Mouse (Mus musculus): ENCODE data around the gene Phox2b.

Phox2b gene

GRCm38 (mm10) chr5:67098733-67099323 lies at the start of gene Phox2b:
Gene Phox2b, minus strand, starts transcription at chr5:67099301.
- peak in 1 of 2 experiments; percentile 3 for DNase-seq

GRCm38 (mm10) chr5:67142622-67143021 lies 43.5 kb upstream of the Phox2b start:
- DNase-seq = no peak

DNA sequence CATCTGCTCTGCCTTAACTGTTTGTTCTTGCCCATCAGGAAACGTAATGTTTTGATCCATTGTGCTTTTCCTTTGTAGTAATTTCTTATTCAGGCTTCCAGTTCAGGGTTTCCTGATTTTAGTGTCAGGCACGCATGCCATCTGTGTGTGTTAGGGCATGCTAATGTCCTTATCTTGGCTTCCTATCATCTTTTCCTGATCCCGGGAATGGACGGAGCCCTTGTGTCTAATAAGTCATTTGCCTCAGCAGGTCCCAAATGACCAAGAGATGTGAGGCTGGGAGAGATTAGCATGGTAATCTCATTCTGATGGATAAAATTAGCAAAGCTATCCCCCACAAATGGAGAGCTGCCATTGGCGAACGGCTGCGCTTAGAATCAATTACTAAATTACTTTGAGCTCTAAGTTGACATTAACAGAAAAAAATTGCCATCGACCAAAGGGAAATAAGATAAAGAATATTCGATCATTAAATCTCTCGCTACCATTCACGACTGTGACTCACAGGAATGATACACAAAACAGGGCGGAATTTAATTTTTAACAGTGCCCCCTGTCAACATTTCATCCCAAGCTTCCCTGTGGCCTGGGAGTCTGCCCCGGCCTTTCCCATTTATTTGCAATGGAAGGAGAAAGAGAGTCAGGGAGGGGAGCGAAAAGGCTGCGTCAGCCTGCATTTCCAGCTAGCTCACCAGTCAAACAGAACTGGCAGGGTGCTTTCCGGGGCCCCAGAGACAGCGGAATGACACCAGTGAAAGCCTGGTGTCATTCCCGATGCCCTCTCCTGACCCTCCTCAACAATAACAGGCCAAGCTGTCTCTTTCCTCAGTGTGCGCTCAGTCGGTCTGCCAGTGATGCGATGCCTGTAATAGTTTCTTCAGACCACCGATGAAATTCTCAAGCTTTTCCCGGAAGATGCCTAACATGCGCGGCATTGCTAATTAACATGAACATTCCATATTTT lies 40.2 kb upstream of the Phox2b start:
- no peak for DNase-seq

DNA sequence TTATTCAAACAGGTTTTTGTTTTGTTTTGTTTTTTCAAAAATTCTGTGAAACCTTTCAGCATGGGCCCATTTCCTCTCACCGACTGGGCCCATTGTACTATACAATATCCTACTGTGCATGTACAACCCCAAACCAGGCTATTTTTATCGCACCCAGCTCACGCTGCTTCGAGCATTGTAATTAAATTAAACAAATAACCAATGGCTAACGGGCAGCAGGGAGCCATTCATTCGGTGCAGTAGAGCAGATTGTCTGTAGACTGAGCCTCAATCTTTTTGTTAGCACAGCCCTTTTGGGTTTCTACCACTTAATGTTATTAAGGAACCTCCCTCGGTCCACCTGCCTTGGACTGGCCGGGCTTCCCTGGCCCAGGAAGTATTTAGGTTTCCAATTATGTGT lies 39.5 kb upstream of the Phox2b start:
- DNase-seq = no peak

GRCm38 (mm10) chr5:67134698-67135097 lies 35.6 kb upstream of the Phox2b start:
- no peak for DNase-seq

GRCm38 (mm10) chr5:67131671-67132070 lies 32.6 kb upstream of the Phox2b start:
- DNase-seq = no peak

- no peak for DNase-seq
These were observed 7.2 kb upstream of the Phox2b start for GRCm38 (mm10) chr5:67106261-67106660.

GRCm38 (mm10) chr5:67103016-67103415 lies 3.9 kb upstream of the Phox2b start:
- no peak for DNase-seq

DNA sequence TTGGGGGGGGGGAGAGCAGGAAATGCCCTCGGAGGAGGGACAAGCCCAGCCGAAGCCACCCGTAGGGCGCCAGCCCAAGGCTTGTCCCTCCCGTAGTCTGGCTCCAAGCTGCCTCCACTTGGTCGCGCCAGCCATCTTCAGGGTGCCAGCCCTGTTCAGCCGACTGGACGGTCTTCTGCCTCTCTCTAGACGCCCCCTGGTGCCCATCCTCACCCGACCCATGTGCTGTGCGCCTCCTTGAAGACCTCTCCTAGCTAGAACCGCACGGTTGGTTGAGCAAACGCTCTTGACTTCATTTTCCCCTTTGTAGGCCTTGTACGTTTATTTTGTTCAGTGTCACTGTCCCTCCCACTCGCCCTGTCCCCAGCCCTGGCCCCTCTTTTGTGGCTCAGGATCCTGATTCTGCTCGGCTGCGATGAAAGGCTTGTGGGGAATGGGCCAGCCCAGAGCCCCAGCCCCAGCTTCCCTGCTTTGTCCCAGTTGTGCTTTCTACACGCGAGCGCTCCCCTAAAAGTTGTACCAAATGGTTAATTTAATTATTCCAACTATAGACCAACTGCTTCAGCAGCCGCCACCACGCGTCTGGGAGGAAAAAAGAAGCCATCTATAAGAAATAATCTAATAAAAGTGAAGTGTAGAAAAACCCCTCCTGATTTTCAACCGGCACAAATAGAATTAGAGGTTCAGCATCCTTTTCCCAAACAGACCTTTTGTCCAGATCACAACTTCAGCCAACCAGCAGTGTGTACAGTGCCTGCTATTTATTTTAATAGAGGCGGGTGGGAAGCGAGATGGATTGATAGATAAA lies 2.9 kb upstream of the Phox2b start:
- no peak for DNase-seq

GRCm38 (mm10) chr5:67101395-67101760 lies 2.3 kb upstream of the Phox2b start:
- DNase-seq = no peak

- no peak for DNase-seq
These were observed 1.7 kb upstream of the Phox2b start for GRCm38 (mm10) chr5:67100564-67101394.

DNA sequence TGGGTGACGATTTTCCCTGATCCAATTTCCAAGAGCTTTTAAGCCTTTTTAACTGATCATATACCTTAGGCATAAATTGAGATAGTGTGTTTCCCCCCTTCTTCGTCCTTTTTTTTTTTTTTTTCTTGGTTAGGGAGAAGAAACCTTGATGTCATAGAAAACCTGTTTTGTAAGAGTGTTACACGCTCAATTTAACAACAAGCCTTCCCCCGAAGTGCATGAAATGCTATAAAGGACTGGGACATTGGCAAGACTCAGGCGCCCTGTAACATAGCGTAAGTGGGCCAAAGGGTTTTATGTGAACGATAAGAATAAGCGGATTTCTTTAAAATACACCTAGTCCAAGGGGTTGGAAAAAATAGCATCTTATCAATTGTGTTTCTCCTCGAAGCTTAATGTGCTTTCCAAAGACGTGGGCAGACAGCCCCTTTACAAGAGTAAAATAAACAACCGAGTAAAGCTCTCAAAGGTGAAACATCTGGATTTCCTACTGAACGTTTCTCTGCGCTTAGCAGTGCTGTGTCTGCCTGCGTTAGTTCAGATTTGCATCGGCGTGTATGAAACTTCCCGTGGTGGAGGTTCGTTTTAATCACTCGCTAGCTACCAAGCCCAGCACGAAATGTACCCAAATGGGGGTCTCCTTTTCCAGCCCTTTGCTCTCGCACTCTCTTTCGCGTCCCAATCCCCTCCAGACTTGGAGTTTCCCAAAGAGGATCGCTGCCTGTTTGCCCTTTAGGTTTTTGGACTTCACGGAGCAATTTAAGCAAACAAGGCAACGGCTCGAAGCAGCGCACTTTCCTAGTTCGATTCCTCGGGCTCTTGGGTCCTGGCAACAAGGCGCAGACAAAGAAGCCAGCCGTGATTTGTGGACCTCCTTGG lies 531 bp upstream of the Phox2b start:
- DNase-seq = peak in 1 of 2 experiments; percentile 8

DNA sequence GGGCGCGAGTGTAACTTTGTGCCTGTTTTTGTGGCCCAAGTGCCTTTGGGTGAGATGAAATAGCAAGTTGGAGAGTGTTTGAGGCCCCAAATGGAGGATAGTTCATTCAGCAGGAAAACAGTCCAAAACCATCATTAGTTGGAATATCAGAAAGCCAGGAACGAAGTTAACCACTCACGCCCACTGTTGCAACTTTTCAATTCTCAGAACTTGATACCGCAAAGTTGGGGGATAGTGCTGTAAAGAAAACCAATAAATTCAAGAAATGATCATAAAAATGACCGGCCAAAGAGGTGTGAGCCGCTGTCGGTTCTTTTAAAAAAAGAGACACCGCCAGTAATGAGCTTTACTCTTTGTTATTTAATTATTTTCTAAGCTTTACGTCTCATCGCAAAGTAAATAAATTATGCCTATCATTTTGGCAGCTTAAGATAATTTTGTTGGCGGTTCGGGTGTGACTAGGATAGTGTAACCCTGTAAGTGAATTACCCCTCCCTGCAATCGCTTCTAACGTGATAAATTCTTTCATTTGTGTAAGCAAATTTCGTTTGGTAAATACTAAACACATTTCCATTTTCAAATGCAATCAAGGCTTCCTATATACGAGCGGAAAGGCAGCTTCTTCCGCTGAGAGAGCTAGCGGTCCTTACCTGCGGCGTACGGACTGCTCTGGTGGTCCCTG lies 909 bp downstream of the Phox2b start:
- no peak for DNase-seq

DNA sequence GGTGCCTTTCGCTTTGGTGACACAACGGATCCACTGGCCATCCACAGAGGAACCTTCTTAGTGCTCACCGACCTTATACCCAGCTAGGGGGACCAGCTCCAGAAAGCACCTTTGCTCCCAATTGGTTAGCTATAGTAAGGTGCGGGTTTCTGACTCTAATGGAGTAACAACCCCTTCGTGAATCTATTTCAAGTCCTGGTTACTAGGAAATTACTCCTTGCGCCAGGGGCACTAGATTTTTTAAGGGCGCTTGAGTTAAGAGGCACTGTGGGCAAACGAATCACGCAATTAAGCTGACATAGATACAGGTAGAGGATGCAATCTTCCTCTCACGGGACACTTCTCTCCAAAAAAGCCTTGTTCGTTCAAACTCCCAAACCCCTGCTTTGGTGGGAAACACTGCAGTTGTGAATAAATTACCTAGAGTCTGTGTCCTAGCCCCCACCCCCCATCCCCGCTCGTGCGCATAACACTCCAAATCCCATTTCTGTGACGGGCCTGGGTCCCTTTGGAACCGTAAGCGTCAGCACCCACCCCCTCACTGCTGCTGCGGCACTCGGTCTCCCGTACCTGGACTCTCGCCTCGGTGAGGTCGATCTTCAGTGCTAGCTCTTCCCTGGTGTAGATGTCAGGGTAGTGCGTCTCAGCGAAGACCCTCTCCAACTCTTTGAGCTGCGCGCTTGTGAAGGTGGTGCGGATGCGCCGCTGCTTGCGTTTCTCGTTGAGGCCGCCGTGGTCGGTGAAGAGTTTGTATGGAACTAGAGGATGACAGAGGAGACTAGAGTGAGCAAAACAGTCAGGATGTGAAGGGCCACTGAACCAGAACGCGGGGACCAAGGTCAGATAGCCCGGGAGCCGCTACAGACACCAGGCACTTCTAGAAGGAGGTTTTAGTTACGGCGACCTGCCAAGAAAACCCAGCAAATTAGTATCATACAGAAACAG lies 1.7 kb downstream of the Phox2b start:
- DNase-seq = peak in 1 of 2 experiments; percentile 7

DNA sequence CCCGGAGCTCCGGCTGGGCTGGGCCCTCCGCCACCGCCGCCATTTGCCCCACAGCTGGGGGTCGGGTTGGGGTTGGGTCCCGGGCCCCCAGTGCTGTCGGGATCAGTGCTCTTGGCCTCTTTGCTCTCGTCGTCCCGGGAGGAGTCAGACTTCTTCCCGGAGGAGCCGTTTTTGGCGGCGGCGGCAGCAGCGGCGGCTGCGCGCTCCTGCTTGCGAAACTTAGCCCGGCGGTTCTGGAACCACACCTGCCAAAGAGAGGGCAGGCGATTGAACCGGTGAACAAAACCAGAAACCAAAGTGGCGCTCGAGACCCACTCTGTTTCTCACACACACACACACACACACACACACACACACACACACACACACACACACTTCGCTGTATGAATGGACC lies 2.7 kb downstream of the Phox2b start:
- DNase-seq = peak in 1 of 2 experiments; percentile 10

- DNase-seq = peak in 1 of 2 experiments; percentile 10
These were observed 3.3 kb downstream of the Phox2b start for GRCm38 (mm10) chr5:67095651-67096377.

GRCm38 (mm10) chr5:67095153-67095552 lies 3.9 kb downstream of the Phox2b start:
- DNase-seq = peak in 1 of 2 experiments; percentile 6

GRCm38 (mm10) chr5:67093991-67094390 lies 5.1 kb downstream of the Phox2b start:
- no peak for DNase-seq

DNA sequence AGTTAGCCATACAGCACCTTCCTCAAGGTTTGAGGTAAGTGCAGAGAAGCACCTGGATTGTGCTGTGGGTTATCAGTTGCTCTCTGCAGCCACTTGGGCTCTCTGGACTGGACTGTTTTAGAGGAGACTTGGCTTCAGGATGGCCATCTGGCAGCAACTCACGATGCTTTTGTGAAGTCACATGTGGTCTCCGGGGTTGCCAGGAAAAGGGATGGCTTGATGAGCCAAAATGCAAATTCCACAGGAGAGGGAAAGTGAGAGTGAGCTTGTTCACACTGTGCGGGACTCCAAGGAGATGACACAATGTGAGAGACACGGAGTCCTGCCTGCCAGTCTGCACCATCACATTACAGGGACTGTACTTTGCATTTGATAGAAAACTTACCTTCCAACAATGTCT lies 7.3 kb downstream of the Phox2b start:
- no peak for DNase-seq

Data from cerebellum, adult 18-20 months (tissue).